Mouse (Mus musculus) embryonic fibroblast, embryonic 13.5 days (primary cell): ENCODE data around the gene 1110051M20Rik. TPM values are rescaled to one million over a fixed set of nuclear protein-coding genes. Genes with fewer than 3 reads are reported as not detected.

Experiments
- H3K27ac ChIP-seq: 2 replicates; pipeline ENCODE4 v1.5.1; 2012; ENCODE audit warnings: low read length, control low read depth, inconsistent platforms; ENCODE audit not compliant: insufficient read depth
- H3K4me1 ChIP-seq: 2 replicates; pipeline ENCODE4 v1.6.1; 2011; ENCODE audit warnings: low read length; ENCODE audit not compliant: control insufficient read depth, insufficient read depth
- H3K4me3 ChIP-seq: 2 replicates; pipeline ENCODE4 v1.5.1; 2011; ENCODE audit warnings: mild to moderate bottlenecking, control low read depth, low read length; ENCODE audit not compliant: insufficient read depth
- CTCF ChIP-seq: IDR thresholded peaks from 2 replicates; pipeline ENCODE4 v1.5.1; 2011; ENCODE audit warnings: mild to moderate bottlenecking, control low read depth, low read length, moderate library complexity, borderline replicate concordance; ENCODE audit not compliant: insufficient read depth
- POLR2A ChIP-seq: IDR thresholded peaks from 2 replicates; pipeline ENCODE4 v1.6.1; 2011; ENCODE audit warnings: low read depth, mild to moderate bottlenecking, control low read depth, low read length, moderate library complexity
- polyA plus RNA-seq: library from polyadenylated mRNA; stranded (reverse); fragments of >200 nt; gene quantifications from 2 replicates; pipeline ENCODE4 v1.2.4, GENCODE M21; 2011; ENCODE audit warnings: low read depth; ENCODE audit not compliant: missing spikeins, insufficient read length

Gene 1110051M20Rik
- polyA plus RNA-seq, 1 experiment, result 36.3 TPM

GRCm38 (mm10) chr2:91283972-91284371 is 160.5 kb downstream of the 1110051M20Rik start:
- no peak overlapping the region for H3K27ac ChIP-seq
- H3K4me1 ChIP-seq, result no peaks in the 10 kb centered on the region
- TF ChIP-seq POLR2A, result no peak
- TF ChIP-seq CTCF, result no peak

GRCm38 (mm10) chr2:91281366-91281765 is 163.1 kb downstream of the 1110051M20Rik start:
- no peak overlapping the region for H3K27ac ChIP-seq
- TF ChIP-seq CTCF, result no peak
- no peaks in the 10 kb centered on the region for H3K4me1 ChIP-seq
- H3K4me3 ChIP-seq, result no peak overlapping the region

More at GRCm38 (mm10) chr2:91283972-91284371, 160.5 kb downstream of the 1110051M20Rik start:
- no peak overlapping the region for H3K4me3 ChIP-seq

- Histone ChIP-seq H3K4me3 (no peak overlapping the region), H3K27ac (no peak overlapping the region), H3K4me1 (no peaks in the 10 kb centered on the region)
- TF ChIP-seq CTCF (no peak), POLR2A (no peak)
Observed at GRCm38 (mm10) chr2:91279372-91279755, 165.1 kb downstream of the 1110051M20Rik start.

- H3K4me1 ChIP-seq, result no peaks in the 10 kb centered on the region
- no peak overlapping the region for H3K4me3 ChIP-seq
- H3K27ac ChIP-seq, result no peak overlapping the region
- TF ChIP-seq CTCF (peak; percentile 69; the same call in 1 of the 2 replicates), POLR2A (no peak)
Observed at GRCm38 (mm10) chr2:91278749-91279371, 165.6 kb downstream of the 1110051M20Rik start.

GRCm38 (mm10) chr2:91269687-91270133 is 174.8 kb downstream of the 1110051M20Rik start:
- TF ChIP-seq CTCF (no peak), POLR2A (no peak)
- no peaks in the 10 kb centered on the region for H3K4me1 ChIP-seq
- H3K27ac ChIP-seq, result no peak overlapping the region
- no peak overlapping the region for H3K4me3 ChIP-seq

- Histone ChIP-seq H3K27ac (no peak overlapping the region), H3K4me1 (no peaks in the 10 kb centered on the region), H3K4me3 (no peak overlapping the region)
- no peak for TF ChIP-seq POLR2A
- TF ChIP-seq CTCF, result no peak
Observed at GRCm38 (mm10) chr2:91268706-91269105, 175.8 kb downstream of the 1110051M20Rik start.

- Histone ChIP-seq H3K4me3 (no peak overlapping the region), H3K4me1 (no peaks in the 10 kb centered on the region), H3K27ac (no peak overlapping the region)
- no peak for TF ChIP-seq POLR2A
- TF ChIP-seq CTCF, result no peak
Observed at GRCm38 (mm10) chr2:91268042-91268441, 176.5 kb downstream of the 1110051M20Rik start.

- peak within 1 kb of the TSS; percentile 99 for H3K4me3 ChIP-seq
- H3K27ac ChIP-seq, result peak within 1 kb of the TSS; percentile 82
- TF ChIP-seq CTCF (no peak), POLR2A (peak; percentile 71)
- no peaks in the 10 kb centered on the region for H3K4me1 ChIP-seq
Observed at GRCm38 (mm10) chr2:91264711-91265681, 179.5 kb downstream of the 1110051M20Rik start, which contains the start of gene Arfgap2. Arfgap2 (plus strand) TSS chr2:91264974.

GRCm38 (mm10) chr2:91263692-91264660 is 180.5 kb downstream of the 1110051M20Rik start:
- H3K4me3 ChIP-seq, result no peak overlapping the region
- H3K4me1 ChIP-seq, result no peaks in the 10 kb centered on the region
- H3K27ac ChIP-seq, result peak overlapping the region; percentile 38; the same call in 1 of the 2 replicates
- no peak for TF ChIP-seq CTCF
- no peak for TF ChIP-seq POLR2A
